Mouse (Mus musculus) frontal cortex, postnatal 36 days (tissue): ENCODE results near the gene Dcaf4.

Experiments used
- DNase-seq, 2 experiments: peaks; one replicate each; pipeline ENCODE4 v3.0.0; 2022; ENCODE audit warnings: low spot score in 2 of 2

Dcaf4 gene

GRCm38 (mm10) chr12:83495961-83496282 is 24.3 kb upstream of the Dcaf4 start:
- DNase-seq, result no peak

- no peak for DNase-seq
Observed at GRCm38 (mm10) chr12:83496336-83496735, 23.9 kb upstream of the Dcaf4 start.

- DNase-seq, result no peak
Observed at GRCm38 (mm10) chr12:83496736-83497135, 23.5 kb upstream of the Dcaf4 start.

DNA sequence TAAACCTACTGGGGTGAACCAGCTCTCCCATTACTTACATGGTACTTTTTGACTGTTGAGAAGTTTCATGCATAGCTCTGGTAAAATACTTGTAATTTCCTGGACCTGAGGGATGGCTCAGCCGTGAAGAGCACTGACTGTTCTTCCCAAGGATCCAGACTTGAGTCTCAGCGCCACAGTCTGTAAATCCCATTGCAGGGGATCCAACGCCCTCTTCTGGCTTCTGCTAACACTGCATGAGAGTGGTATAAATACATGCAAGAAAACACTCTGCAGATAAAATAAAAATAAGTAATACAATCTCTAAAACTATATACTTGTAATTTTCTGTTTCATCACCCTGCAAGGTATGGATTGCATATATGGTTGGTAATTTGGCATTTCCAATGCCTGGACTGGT is 22.3 kb upstream of the Dcaf4 start:
- DNase-seq, result no peak

DNA sequence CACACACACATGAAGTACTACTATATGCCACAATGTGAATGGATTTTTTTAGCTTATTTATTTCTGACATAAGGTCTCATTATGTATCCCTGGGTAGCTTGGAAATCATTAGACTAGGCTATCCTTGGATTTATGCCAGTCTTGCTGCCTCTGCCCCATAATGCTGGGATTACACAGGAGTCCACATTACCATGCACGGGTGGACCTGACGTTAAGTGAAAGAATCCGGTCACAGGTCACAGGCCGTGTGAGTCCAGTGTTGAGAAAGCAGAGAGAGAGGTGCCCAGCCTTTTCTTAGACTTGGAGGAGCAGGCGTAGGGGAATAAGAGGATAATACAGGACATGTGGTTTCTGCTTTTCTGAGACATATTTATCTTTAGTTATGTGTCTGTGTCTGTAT is 21.0 kb upstream of the Dcaf4 start:
- no peak for DNase-seq

DNA sequence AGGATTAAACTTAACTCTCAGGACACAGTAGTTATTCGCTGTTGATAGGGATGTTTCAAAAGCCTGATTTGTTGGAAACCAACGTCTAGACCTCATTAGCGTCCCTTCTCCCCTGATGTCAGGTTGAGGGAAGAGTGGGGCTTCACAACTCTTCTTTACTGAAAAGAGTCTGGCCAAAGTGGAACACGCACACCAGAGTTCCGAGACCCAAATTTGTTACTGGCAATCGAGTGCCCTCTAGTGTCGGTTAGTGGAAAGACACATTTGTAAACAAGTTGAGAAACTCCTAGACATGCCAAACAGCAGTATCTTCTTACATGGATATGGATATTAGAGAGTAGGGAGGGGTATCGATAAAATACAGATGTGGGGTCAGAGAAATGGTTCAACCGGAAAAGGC is 18.1 kb upstream of the Dcaf4 start:
- peak; percentile 50 to 79 for DNase-seq

GRCm38 (mm10) chr12:83506543-83506942 is 13.7 kb upstream of the Dcaf4 start:
- DNase-seq, result no peak

DNA sequence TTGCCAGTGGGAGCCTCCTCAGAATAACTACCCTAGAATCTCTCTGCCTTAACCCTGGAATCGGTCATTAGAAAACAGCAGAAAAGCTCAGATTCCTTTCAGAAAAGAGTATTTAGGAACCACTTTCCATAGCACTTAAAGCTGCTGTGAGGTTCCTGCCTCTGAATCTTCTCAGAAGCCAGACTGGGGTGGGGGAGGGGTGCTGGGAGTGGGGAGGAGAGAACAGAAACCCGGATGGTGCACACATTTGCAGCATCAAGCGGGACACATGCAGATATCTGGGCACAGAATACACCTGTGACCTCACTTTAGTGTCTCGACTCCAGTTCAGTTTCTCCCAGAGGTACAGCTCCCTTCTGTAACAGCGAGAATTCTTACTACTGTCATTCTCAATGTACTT is 9.7 kb upstream of the Dcaf4 start:
- DNase-seq, result no peak

GRCm38 (mm10) chr12:83512783-83513182 is 7.5 kb upstream of the Dcaf4 start:
- DNase-seq, result no peak

DNA sequence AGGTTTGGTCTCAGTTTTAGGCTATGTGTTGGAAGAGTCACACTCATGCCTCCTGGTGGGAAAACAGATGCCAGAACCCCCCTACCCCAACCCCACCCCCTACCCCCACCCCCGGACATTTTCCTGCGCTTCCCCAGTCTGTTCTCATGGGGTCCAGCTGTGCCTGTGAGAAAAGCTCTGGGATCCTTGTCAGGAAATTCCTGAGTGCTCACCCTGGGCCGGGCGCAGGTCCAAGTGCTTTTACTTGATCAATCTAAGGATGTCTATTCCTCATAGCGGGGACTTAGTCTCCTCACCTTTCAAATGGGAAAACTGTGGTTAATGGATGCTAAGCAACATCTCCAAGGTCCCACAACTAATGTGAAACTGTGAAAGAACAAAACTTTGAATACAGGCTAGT is 7.1 kb upstream of the Dcaf4 start:
- DNase-seq, result no peak

DNA sequence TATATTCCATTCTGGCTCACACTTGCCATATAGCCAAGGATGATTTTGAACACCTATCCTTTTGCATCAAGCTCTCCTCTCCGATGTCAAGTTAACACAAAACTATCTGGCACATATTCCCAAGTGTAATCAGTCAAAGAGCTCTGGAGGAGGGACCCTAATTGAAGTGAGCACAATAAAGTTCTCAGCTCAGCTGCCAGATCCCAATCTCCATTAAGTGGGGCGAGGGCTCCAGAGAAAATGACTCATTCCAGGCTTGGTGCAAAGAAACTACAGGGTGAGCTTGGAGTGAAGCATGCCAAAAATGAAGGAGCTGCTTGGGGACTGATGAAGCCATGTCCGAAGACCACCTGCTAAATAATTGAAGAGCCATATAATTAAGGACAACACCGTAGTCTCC is 6.0 kb upstream of the Dcaf4 start:
- DNase-seq, result no peak

- no peak for DNase-seq
Observed at GRCm38 (mm10) chr12:83517580-83517979, 2.7 kb upstream of the Dcaf4 start.

DNA sequence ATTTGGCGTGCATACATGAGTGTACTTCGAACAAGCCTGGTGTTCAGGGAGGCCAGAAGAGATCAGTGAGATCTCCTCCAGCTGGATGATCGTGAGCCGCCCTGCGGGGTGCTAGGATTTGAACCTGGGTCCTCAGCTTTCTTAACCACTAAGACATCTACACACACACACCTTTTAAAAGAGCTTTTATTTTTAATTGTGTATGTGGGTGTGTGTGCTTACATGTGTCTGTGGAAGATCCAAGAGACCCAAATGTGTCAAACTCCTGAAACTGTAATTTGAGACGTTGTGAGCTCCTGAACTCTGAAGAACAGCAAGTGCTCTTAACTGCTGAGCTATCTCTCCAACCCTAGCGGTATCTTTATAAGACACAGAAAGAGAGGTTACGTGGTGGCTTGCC is 817 bp downstream of the Dcaf4 start:
- no peak for DNase-seq

GRCm38 (mm10) chr12:83523056-83523455 is 2.8 kb downstream of the Dcaf4 start:
- DNase-seq, result no peak

DNA sequence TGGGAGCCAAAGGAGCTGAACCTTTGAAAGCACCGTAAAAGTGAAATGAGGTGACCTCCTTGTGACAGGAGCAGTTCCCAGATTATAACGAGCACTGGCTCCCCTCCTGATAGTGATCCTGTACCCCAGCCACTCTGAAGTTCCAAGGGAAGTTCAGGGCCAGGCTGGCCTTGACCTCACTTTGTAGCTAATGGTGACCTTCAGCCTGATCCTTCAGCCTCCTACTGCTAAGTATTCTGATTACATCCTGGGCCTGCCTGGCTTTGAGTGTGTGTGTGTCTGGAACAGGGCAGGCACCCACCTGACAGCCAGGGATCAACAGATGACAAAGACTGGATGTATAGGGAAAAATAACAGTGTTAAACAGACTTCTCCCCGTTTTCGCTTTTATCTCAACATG is 3.6 kb downstream of the Dcaf4 start:
- no peak for DNase-seq

GRCm38 (mm10) chr12:83524329-83524728 is 4.1 kb downstream of the Dcaf4 start:
- no peak for DNase-seq

- no peak for DNase-seq
Observed at GRCm38 (mm10) chr12:83525822-83526544, 5.7 kb downstream of the Dcaf4 start.

GRCm38 (mm10) chr12:83527816-83528215 is 7.5 kb downstream of the Dcaf4 start:
- no peak for DNase-seq

DNA sequence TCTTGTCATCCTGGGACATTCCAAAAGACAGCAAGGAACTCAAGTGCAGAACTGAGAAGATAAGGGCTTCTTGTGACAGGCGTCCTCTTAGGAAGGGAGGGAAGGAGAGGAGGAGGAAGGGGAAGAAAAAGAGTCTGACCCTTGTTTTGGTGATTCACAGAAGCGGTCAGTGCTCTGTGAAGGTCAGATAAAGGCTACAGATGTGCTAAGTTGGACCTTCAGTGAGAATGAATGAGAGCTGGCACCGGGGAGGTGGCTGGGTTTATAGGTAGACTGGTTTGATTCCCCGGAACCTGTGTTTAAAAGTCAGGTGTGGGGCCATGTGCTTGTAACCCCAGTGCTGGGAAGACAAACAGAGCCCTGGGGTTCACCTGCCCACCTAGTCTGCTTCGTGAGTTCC is 8.4 kb downstream of the Dcaf4 start:
- no peak for DNase-seq

GRCm38 (mm10) chr12:83531992-83532391 is 11.7 kb downstream of the Dcaf4 start:
- DNase-seq, result no peak

GRCm38 (mm10) chr12:83532966-83533365 is 12.7 kb downstream of the Dcaf4 start:
- no peak for DNase-seq

GRCm38 (mm10) chr12:83534190-83534589 is 13.9 kb downstream of the Dcaf4 start:
- no peak for DNase-seq

- no peak for DNase-seq
Observed at GRCm38 (mm10) chr12:83535428-83535827, 15.2 kb downstream of the Dcaf4 start.

DNA sequence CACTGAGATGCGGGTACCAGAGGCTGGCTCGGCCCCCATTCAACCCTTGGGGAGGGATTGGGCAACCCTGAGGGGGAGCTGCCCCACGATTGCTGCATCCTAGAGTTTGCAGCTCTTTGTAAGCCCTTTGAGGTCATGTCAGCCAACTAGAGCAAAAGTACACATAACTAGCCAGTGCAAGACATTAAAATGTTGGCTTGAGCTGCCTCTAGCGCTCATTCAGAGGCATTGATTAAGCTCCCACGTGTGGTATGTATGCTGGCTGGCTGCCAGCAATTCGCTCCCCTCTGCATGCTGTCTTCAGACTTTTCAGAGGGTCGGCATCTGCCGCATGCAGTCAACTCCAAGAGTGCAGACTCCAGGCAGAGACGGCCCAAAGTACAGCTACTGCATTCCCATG is 15.8 kb downstream of the Dcaf4 start:
- no peak for DNase-seq
